8 mouse cellular contexts compared by ENCODE assay signal in genomic region chr7:41393048-41393971, GRCm38 (mm10). TPM values are rescaled to one million over a fixed set of nuclear protein-coding genes. Genes with fewer than 3 reads are reported as not detected.
DNase-seq lines count a peak whose midpoint lies in the region; ATAC-seq and TF ChIP-seq lines count a peak whose summit lies in the region.

Gene AI987944 (minus strand): TSS chr7:41393379.

- no peaks in the 10 kb centered on the region for H3K27me3 ChIP-seq in forebrain, embryonic 15.5 days

- 0 out of 2 replicates have a peak, but pooled peaks have one; percentile 39 for TF ChIP-seq POLR2A in lung, adult 2 months (IDR thresholded peaks at IDR 0.05; ENCODE audit: borderline replicate concordance, extremely low read depth, low read depth, low read length)

- TF ChIP-seq CTCF in lung, adult 2 months (IDR thresholded peaks at IDR 0.05; ENCODE audit: insufficient read depth, low read length): no peak

- H3K36me3 ChIP-seq in ES-E14 (ENCODE audit: control insufficient read depth, insufficient read depth, low read length, poor library complexity, severe bottlenecking): no peaks in the 10 kb centered on the region
- no peaks in the 10 kb centered on the region for H3K36me3 ChIP-seq in forebrain, embryonic 15.5 days

- H3K9ac ChIP-seq in ES-E14 (ENCODE audit: insufficient read depth, low read depth, low read length, poor library complexity, severe bottlenecking): peak within 1 kb of the TSS; percentile 73
- H3K9ac ChIP-seq in forebrain, embryonic 15.5 days (replicated peaks): peak within 1 kb of the TSS; percentile 56

- intact Hi-C loops in heart, postnatal 25 days (cut with DNase I): loop anchor here (10.0 kb wide), 1 partner anchor 241 kb away; the partner anchor contains the start of gene Zfp788

- H3K4me1 ChIP-seq in ES-E14 (ENCODE audit: control insufficient read depth in 2 of 2, insufficient read depth in 2 of 2, low read length in 2 of 2, poor library complexity in 1 of 2): no peaks in the 10 kb centered on the region
- peaks cover 5% of the 10 kb centered on the region for H3K4me1 ChIP-seq in forebrain, embryonic 15.5 days
- H3K4me1 ChIP-seq in lung, adult 2 months (ENCODE audit: control insufficient read depth, insufficient read depth, low read length): no peaks in the 10 kb centered on the region

- in situ Hi-C loops in ES-E14 (cut with MboI; ENCODE audit: low sequenced_read_pairs in 2 of 2, unreplicated experiment in 2 of 2): no loop called here

- H3K9me3 ChIP-seq in ES-E14 (ENCODE audit: control insufficient read depth, insufficient read depth, low read depth, low read length): no peaks in the 10 kb centered on the region
- H3K9me3 ChIP-seq in forebrain, embryonic 15.5 days: no peaks in the 10 kb centered on the region

- WGBS in forebrain, embryonic 15.5 days: under 1% methylated on average over 25 of the region's 25 CpGs
- under 1% methylated on average over 25 of the region's 25 CpGs for WGBS in lung, adult 2 months

- peak within 1 kb of the TSS; percentile 52 for H3K4me2 ChIP-seq in forebrain, embryonic 15.5 days (replicated peaks)

- peak within 1 kb of the TSS; percentile 75 for H3K27ac ChIP-seq in ES-E14 (ENCODE audit: insufficient read depth, low read depth, low read length, poor library complexity, severe bottlenecking)
- H3K27ac ChIP-seq in forebrain, embryonic 15.5 days (replicated peaks): peak within 1 kb of the TSS; percentile 88

- ATAC-seq in forebrain, embryonic 15.5 days (replicated peaks): peak; percentile 99
- ATAC-seq in neutrophil, adult 5-6 weeks (ENCODE audit: extremely low read depth, insufficient number of reproducible peaks, low FRiP score, poor library complexity, severe bottlenecking): peak; percentile 97

- peak; percentile 86 for DNase-seq in ES-E14 (ENCODE audit: low read depth, low spot score)
- DNase-seq in cerebellum, adult 11-12 months: peak; percentile 83
- DNase-seq in heart, postnatal 25 days (ENCODE audit: low spot score): peak; percentile 68
- peak; percentile 76 to 92 for DNase-seq in layer of hippocampus, adult 18-20 months (ENCODE audit: low spot score in 2 of 2)
- peak; percentile 82 for DNase-seq in lung, adult 2 months
- DNase-seq in thymus, adult 18-20 months: peak; percentile 53 to 70

- H3K4me3 ChIP-seq in ES-E14 (ENCODE audit: insufficient read depth in 1 of 2, low read depth in 1 of 2, low read length in 2 of 2, poor library complexity in 1 of 2, severe bottlenecking in 1 of 2): peak within 1 kb of the TSS; percentile 74 to 97
- H3K4me3 ChIP-seq in forebrain, embryonic 15.5 days: peak within 1 kb of the TSS; percentile 57
- peak within 1 kb of the TSS; percentile 93 for H3K4me3 ChIP-seq in lung, adult 2 months (replicated peaks; ENCODE audit: extremely low read depth, low read depth, low read length)

TF ChIP-seq in ES-E14, 5 proteins besides CTCF, POLR2A, EP300 and RAD21:
- no peak for TF ChIP-seq ZC3H11A (IDR thresholded peaks at IDR 0.05; ENCODE audit: borderline replicate concordance, low read depth, low read length)
- TF ChIP-seq HCFC1 (IDR thresholded peaks at IDR 0.05; ENCODE audit: borderline replicate concordance, insufficient read depth, low read length): peak; percentile 85
- TF ChIP-seq MAFK (IDR thresholded peaks at IDR 0.05; ENCODE audit: insufficient read depth, low read depth, low read length): no peak
- TF ChIP-seq CHD2 (IDR thresholded peaks at IDR 0.05; ENCODE audit: low read depth, low read length): peak; percentile 56; the same call in 1 of the 2 replicates
- no peak for TF ChIP-seq ZNF384 (IDR thresholded peaks at IDR 0.05; ENCODE audit: low read depth, low read length)

RNA-seq across cellular contexts. Expression of gene AI987944, which starts in this region (rescaled TPM):
- 15.5 and 15.8 TPM in 2 replicates for total RNA-seq in ES-E14 (2012; rRNA removed)
- polyA plus RNA-seq in forebrain, embryonic 15.5 days (2015; fragmentation: Nextera tagmentation; extraction: Ambion mirVana): 8.5 and 8.7 TPM in 2 replicates
- 10 to 100 TPM in 1 of 2 experiments, 1 to 10 TPM in 1; 7.7 to 11.5 TPM for total RNA-seq in heart, postnatal 25 days (2021)
- 10 to 100 TPM; 12.7 to 14.4 TPM for total RNA-seq in layer of hippocampus, adult 18-20 months (2021)
- polyA plus RNA-seq in lung, adult 2 months (2012; rRNA removed): 2.1 and 3.5 TPM in 2 replicates
- 29.8 and 36.1 TPM in 2 replicates for total RNA-seq in neutrophil, adult 5-6 weeks (2017)

Comparison
In these comparisons a context has a peak if more than half of its experiments do, and no peak if none do; other contexts are left out.
1. Peak in every context shown above with its lines: DNase-seq, ATAC-seq, H3K4me3 ChIP-seq and H3K27ac ChIP-seq.